Mouse (Mus musculus) midbrain, embryonic 15.5 days (tissue): ENCODE data around the gene Lima1. TPM values are rescaled to one million over a fixed set of nuclear protein-coding genes. Genes with fewer than 3 reads are reported as not detected.

ENCODE experiments used
- ATAC-seq: fragments of 200-750 bp; cut with Nextera tagmentation; replicated peaks from 2 replicates; pipeline ENCODE4 v1.8.0; 2017; ENCODE audit warnings: moderate TSS enrichment
- H3K27ac ChIP-seq: fragments of 300-500 bp; sonication (generic); 2 replicates; pipeline ENCODE4 v1.5.1; 2015; ENCODE audit warnings: mild to moderate bottlenecking, inconsistent platforms
- H3K27me3 ChIP-seq: fragments of 300-500 bp; sonication (generic); replicated peaks from 2 replicates; pipeline ENCODE4 v1.6.1; 2015; ENCODE audit warnings: inconsistent platforms
- H3K36me3 ChIP-seq: fragments of 300-500 bp; sonication (generic); replicated peaks from 2 replicates; pipeline ENCODE4 v1.6.1; 2015; ENCODE audit warnings: inconsistent platforms
- H3K4me1 ChIP-seq: fragments of 300-500 bp; sonication (generic); 2 replicates; pipeline ENCODE4 v1.6.1; 2015; ENCODE audit warnings: inconsistent platforms
- H3K4me2 ChIP-seq: fragments of 300-500 bp; sonication (generic); 2 replicates; pipeline ENCODE4 v1.6.1; 2015; ENCODE audit warnings: inconsistent platforms, mild to moderate bottlenecking, moderate library complexity
- H3K4me3 ChIP-seq: fragments of 300-500 bp; sonication (generic); 2 replicates; pipeline ENCODE4 v1.5.1; 2015; ENCODE audit warnings: mild to moderate bottlenecking, inconsistent platforms
- H3K9ac ChIP-seq: fragments of 300-500 bp; sonication (generic); 2 replicates; pipeline ENCODE4 v1.6.1; 2015; ENCODE audit warnings: mild to moderate bottlenecking, inconsistent platforms
- H3K9me3 ChIP-seq: fragments of 300-500 bp; sonication (generic); 2 replicates; pipeline ENCODE4 v1.6.1; 2016; ENCODE audit warnings: inconsistent platforms
- WGBS: fragments of 180-500 bp; shearing (Covaris S2); methylation state at CpG from one replicate; pipeline ENCODE4 v1.1.7; 2015; ENCODE audit warnings: mixed read lengths; 5-methylcytosine and 5-hydroxymethylcytosine counted together
- polyA plus RNA-seq: library from polyadenylated mRNA; unstranded; fragments of >200 nt; fragmentation: Nextera tagmentation; extraction: Ambion mirVana; gene quantifications from 2 replicates; pipeline ENCODE4 v1.2.1, GENCODE M21; 2015

Lima1 gene
- polyA plus RNA-seq, 1 experiment from 2014 or later: 13.9 TPM

DNA sequence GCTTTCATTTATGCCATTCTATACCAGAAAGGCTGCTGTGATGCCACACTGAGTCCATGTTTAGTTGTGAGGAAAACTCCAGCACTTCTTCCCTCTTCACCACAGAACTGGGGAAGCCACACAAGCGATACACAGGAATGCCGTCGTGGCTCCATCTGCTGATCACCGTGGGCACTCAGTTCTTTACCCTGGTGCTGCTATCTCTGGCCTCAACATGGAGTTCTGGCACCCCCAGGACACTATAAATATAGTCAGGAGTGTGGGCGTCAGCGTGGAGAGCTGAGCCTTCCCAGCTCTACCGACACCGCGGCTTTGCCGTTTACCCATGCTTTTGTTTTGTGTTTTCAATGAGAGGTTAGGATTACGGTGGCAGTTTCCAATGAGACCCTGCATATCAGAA, 138.6 kb downstream of the Lima1 start:
- Histone ChIP-seq H3K27ac (no peak overlapping the region), H3K4me2 (no peak overlapping the region), H3K4me1 (no peaks in the 10 kb centered on the region), H3K4me3 (no peak overlapping the region), H3K36me3 (peaks cover 29% of the 10 kb centered on the region), H3K27me3 (no peaks in the 10 kb centered on the region), H3K9ac (no peak overlapping the region), H3K9me3 (no peaks in the 10 kb centered on the region)
- whole genome bisulfite sequencing: 92% methylated on average over 11 of the region's 11 CpGs
- no peak for ATAC-seq

DNA sequence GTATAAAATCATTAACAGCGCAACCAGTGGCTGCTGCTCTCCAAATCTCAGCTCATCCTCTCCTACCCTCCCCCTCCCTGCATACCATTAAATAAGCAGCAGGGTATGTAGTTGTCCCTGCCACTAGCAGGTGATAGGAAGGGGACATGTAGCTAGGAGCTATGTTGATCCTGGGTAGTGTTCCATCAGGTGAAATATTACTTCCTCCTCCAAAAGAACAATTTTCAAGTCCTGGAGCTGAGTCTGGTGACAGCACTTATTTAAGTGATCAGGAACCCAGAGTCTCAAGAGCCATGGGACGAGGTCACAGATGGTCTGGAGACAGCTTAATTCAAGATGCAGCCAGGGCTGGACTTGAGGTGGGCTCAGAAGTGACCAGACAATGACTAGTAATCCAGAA, 139.6 kb downstream of the Lima1 start:
- Histone ChIP-seq H3K4me3 (no peak overlapping the region), H3K4me2 (no peak overlapping the region), H3K9me3 (no peaks in the 10 kb centered on the region), H3K27ac (no peak overlapping the region), H3K36me3 (peaks cover 26% of the 10 kb centered on the region), H3K9ac (no peak overlapping the region), H3K4me1 (no peaks in the 10 kb centered on the region), H3K27me3 (no peaks in the 10 kb centered on the region)
- WGBS: 91% methylated on average over 2 of the region's 2 CpGs
- no peak for ATAC-seq

GRCm38 (mm10) chr15:99733186-99733585, 142.1 kb downstream of the Lima1 start:
- H3K36me3 ChIP-seq: peaks cover 22% of the 10 kb centered on the region
- no peaks in the 10 kb centered on the region for H3K4me1 ChIP-seq
- 95% methylated on average over 5 of the region's 5 CpGs for WGBS
- no peak for ATAC-seq
- no peaks in the 10 kb centered on the region for H3K9me3 ChIP-seq
- no peak overlapping the region for H3K27ac ChIP-seq
- no peaks in the 10 kb centered on the region for H3K27me3 ChIP-seq
- H3K4me2 ChIP-seq: no peak overlapping the region
- no peak overlapping the region for H3K4me3 ChIP-seq
- H3K9ac ChIP-seq: no peak overlapping the region

DNA sequence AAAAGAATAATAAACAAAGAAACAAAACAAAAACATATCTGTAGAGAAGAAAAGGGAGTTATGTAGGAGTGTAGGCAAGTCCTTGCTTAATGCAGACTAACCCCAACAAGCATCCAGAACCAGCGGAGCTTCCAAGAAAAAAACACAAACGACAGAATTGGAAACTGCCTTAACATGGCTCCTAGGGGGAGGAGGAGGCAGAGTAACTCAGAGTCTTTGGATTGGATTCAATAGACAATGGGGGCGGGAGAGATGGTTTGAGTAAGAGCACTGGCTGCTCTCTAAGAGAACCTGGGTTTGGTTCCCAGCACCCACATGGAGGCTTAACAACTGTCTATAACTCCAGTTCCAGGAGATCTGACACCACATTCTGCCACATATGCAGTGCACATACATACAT, 143.6 kb downstream of the Lima1 start:
- Histone ChIP-seq H3K9me3 (no peaks in the 10 kb centered on the region), H3K4me2 (no peak overlapping the region), H3K4me3 (no peak overlapping the region), H3K9ac (no peak overlapping the region), H3K4me1 (peaks cover 3% of the 10 kb centered on the region), H3K36me3 (peaks cover 19% of the 10 kb centered on the region), H3K27ac (no peak overlapping the region), H3K27me3 (no peaks in the 10 kb centered on the region)
- ATAC-seq: no peak
- WGBS: 86% methylated on average over 3 of the region's 3 CpGs

GRCm38 (mm10) chr15:99731167-99731566, 144.1 kb downstream of the Lima1 start:
- H3K4me3 ChIP-seq: no peak overlapping the region
- peaks cover 17% of the 10 kb centered on the region for H3K36me3 ChIP-seq
- no peak overlapping the region for H3K4me2 ChIP-seq
- H3K27ac ChIP-seq: no peak overlapping the region
- ATAC-seq: no peak
- H3K9me3 ChIP-seq: no peaks in the 10 kb centered on the region
- peaks cover 8% of the 10 kb centered on the region for H3K4me1 ChIP-seq
- H3K9ac ChIP-seq: no peak overlapping the region
- WGBS: 94% methylated on average over 2 of the region's 2 CpGs
- no peaks in the 10 kb centered on the region for H3K27me3 ChIP-seq

DNA sequence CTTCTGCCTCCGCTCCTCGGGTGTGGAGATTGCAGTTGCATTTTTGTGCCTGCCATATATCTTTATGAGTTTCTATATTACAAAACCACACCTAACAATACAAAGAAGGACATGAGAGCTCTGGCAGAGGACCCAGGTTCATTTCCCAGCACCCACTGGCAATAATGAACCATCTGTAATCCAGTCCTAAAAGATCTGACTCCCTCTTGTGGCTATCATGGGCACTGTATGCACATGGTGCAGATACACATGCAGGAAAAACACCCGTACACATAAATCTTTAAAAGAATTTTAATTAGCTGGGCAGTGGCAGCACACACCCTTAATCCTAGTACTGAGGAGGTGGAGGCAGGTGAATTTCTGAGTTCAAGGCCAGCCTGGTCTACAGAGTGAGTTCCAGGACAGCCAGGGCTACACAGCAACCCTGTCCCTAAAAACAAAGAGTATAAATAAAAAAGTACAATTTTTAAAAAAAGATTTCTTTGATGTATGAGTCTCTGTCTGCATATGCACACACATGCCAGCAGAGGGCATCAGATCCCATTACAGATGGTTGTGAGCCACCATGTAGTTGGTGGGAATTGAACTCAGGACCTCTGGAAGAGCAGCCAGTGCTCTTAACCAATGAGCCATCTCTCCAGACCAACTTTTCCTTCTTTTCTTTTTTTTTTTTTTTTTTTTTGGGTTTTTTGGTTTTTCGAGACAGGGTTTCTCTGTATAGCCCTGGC, 146.0 kb downstream of the Lima1 start:
- WGBS: 88% methylated on average over 4 of the region's 4 CpGs
- peaks cover 19% of the 10 kb centered on the region for H3K4me1 ChIP-seq
- no peaks in the 10 kb centered on the region for H3K9me3 ChIP-seq
- no peak overlapping the region for H3K4me2 ChIP-seq
- H3K9ac ChIP-seq: no peak overlapping the region
- ATAC-seq: no peak
- no peaks in the 10 kb centered on the region for H3K27me3 ChIP-seq
- H3K4me3 ChIP-seq: no peak overlapping the region
- H3K36me3 ChIP-seq: peaks cover 14% of the 10 kb centered on the region
- no peak overlapping the region for H3K27ac ChIP-seq

Other genes starting within 250 kb of the Lima1 start
- 49.0 and 56.9 TPM in 2 replicates for gene Racgap1, start 223.8 kb downstream of the Lima1 start, polyA plus RNA-seq
- gene Asic1, start 205.1 kb downstream of the Lima1 start, polyA plus RNA-seq: 64.0 and 65.9 TPM in 2 replicates
- gene Smarcd1, start 173.3 kb downstream of the Lima1 start, polyA plus RNA-seq: 114 and 119 TPM in 2 replicates
- not detected in 2 replicates for gene Gm17349, start 170.0 kb downstream of the Lima1 start, polyA plus RNA-seq
- gene Gpd1, start 157.9 kb downstream of the Lima1 start, polyA plus RNA-seq: 1.5 and 1.8 TPM in 2 replicates
- 150 and 157 TPM in 2 replicates for gene Cox14, start 149.8 kb downstream of the Lima1 start, polyA plus RNA-seq
- gene Cers5, start 102.6 kb downstream of the Lima1 start, polyA plus RNA-seq: 77.3 and 79.9 TPM in 2 replicates
- 0.09 TPM in 1 of 2 replicates, not detected in the other for gene Fam186a, start 91.6 kb upstream of the Lima1 start, polyA plus RNA-seq
- gene Larp4, start 94.6 kb upstream of the Lima1 start, polyA plus RNA-seq: 19.8 and 21.4 TPM in 2 replicates
- gene Dip2b, start 163.2 kb upstream of the Lima1 start, polyA plus RNA-seq: 18.9 and 20.2 TPM in 2 replicates